Mouse (Mus musculus) cerebellum, adult 11-12 months (tissue): ENCODE measurements around the gene Akap13.

Experiments used
- DNase-seq: peaks from one replicate; pipeline ENCODE4 v3.0.0; 2022

The Akap13 gene

GRCm38 (mm10) chr7:75463579-75464162 lies 8.3 kb downstream of the Akap13 start:
- no peak for DNase-seq

- no peak for DNase-seq
Measured at GRCm38 (mm10) chr7:75467791-75468190, 12.5 kb downstream of the Akap13 start.

DNA sequence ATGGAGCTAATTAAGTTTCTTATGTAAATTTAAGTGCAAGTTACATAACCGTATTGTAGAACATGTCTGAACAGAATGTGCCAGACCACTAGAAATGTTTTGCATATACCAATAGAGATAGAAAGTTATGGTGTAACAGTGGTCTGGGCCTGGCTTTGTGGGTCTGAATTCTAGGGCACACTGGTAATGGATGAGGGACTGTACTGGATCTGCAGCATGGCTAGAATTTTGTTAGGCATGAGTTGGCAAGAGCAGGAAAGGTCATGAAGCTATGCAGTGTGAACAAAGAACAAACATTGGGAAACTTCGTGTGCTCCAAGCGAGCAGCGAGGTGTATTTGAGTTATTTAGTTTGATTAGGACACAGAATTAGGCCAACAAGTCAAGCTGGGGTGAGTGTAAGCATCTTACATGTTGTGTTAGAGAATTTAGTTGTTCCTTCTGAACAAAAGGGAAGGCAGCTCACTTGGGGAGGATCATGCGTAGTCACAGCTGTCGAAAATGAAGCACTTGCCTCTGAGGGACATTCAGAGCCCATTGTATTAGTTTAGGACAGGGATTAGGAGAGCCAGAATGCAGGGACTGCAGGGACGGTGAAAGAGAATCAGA lies 15.1 kb downstream of the Akap13 start:
- no peak for DNase-seq

GRCm38 (mm10) chr7:75472316-75473195 lies 17.2 kb downstream of the Akap13 start:
- DNase-seq, result no peak

GRCm38 (mm10) chr7:75473294-75473693 lies 18.0 kb downstream of the Akap13 start:
- no peak for DNase-seq

GRCm38 (mm10) chr7:75474064-75474463 lies 18.7 kb downstream of the Akap13 start:
- no peak for DNase-seq

DNA sequence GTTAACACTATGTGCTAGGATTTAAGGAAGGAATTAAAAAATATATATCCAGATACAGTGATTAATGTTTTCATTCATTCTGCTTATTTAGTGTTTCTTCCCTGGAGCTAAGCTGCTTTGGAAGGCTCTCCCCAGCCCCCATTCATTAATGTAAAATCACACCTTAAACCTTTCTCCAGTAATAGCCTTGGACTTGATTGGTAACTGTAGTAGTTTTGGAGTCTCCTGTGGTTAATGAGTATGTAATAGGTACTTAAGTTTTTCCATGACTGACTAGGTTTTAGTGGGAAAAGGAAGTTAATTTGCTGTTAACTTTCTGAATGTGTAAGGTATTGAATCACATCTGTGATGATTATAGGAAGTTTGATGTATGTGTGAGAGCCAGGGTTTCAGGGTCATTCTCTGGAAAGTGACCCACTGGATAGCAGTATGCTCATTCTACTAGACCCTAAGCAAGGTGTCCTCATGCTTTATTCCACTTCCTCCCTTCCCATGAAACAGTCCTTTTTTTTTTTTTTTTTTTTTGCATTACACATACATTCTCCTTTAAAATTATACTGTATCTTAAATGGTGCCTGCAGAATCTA lies 19.3 kb downstream of the Akap13 start:
- no peak for DNase-seq

GRCm38 (mm10) chr7:75478060-75478459 lies 22.7 kb downstream of the Akap13 start:
- DNase-seq, result no peak

GRCm38 (mm10) chr7:75480721-75481426 lies 25.5 kb downstream of the Akap13 start:
- no peak for DNase-seq

- DNase-seq, result no peak
Measured at GRCm38 (mm10) chr7:75486031-75486430, 30.7 kb downstream of the Akap13 start.

- no peak for DNase-seq
Measured at GRCm38 (mm10) chr7:75495941-75496441, 40.7 kb downstream of the Akap13 start.

DNA sequence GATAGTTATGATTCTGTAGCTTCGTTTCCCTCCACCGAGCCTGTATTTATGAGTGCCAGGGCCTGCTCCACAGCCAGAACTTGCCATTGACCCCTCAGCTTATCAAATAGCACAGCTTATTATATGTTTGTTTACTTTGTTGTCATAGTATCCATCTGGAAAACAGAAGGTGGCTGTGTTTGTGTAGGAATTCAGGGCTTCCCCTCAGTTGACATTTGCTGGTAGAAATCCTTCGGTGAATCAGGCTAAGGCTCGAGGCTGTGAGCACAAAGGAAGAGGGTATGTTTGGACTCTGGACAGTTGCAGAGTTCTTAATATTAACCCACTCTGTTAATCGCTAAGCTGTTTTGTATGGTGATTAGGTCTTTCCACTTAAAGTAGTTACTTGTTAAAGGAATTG lies 43.3 kb downstream of the Akap13 start:
- no peak for DNase-seq

DNA sequence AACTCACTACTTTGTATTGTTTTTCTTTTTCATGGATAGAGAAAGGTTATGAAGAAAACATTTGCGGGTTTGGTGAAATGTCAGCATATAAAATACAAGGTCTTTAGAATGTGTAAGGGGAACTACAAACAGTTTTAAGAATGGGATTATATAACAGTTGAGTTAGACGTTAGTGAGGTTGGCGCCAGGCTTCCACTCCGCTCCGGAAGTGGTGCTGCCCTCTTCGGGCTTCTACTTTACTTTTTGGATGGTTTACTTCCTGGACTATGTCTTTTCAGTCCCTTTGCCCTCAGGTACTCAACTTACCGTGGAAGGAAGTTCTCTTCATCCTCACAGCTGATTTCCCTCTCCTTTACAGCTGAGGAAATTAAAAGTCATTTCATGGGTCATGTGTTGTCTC lies 43.9 kb downstream of the Akap13 start:
- no peak for DNase-seq

DNA sequence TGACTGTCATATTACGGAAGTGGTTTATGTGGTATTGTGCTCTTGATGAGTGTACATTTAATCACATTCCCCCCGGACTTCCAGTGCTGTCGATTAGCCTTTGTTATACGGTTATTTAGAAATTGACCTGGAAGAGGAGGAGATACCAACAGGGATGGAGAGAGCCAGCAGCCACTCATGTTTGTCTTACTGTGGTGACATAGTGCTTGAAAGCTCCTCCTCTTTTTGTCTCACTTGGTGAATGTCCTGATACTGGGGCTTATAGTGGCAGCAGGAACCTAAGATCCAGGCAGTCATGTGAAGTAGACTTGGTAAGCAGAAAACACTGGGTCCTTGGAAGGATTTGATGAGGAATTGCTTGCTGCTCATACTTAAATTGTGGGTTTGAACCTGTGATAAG lies 44.8 kb downstream of the Akap13 start:
- no peak for DNase-seq

- no peak for DNase-seq
Measured at GRCm38 (mm10) chr7:75500793-75501192, 45.5 kb downstream of the Akap13 start.

- DNase-seq, result no peak
Measured at GRCm38 (mm10) chr7:75504524-75504923, 49.2 kb downstream of the Akap13 start.

GRCm38 (mm10) chr7:75506628-75507027 lies 51.3 kb downstream of the Akap13 start:
- no peak for DNase-seq

- DNase-seq, result no peak
Measured at GRCm38 (mm10) chr7:75509085-75509873, 53.9 kb downstream of the Akap13 start.

- no peak for DNase-seq
Measured at GRCm38 (mm10) chr7:75515472-75515871, 60.1 kb downstream of the Akap13 start.

GRCm38 (mm10) chr7:75516716-75517619 lies 61.6 kb downstream of the Akap13 start:
- no peak for DNase-seq

DNA sequence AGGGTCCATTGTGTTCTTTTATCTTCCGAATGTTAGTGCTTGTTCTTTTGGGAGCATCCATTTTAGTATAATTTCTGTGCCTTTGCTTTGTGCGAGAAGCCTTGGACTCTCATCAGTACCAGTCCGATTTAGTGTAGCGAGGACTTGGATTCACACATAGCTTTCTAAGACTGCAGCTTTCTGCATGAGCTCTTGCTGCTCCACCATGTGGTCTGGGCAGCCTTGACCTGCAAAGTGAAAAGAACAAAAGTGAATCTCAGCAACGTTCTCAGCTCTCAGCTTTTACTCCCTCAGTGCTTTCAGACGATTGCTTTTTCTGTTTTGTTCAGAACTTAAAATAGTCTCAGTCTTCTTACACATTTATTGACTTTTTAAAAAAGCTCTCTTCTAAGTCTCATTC lies 65.2 kb downstream of the Akap13 start:
- DNase-seq, result no peak
